Mouse (Mus musculus) ES-E14 (cell line): ENCODE data around the gene Ahctf1.

Experiments
- CHD2 ChIP-seq: IDR thresholded peaks from 2 replicates; pipeline ENCODE4 v1.6.1; 2014; ENCODE audit warnings: mild to moderate bottlenecking, low read depth, low read length, inconsistent platforms
- HCFC1 ChIP-seq: IDR thresholded peaks from 2 replicates; pipeline ENCODE4 v1.6.1; 2012; ENCODE audit warnings: low read length, inconsistent platforms, borderline replicate concordance; ENCODE audit not compliant: insufficient read depth
- MAFK ChIP-seq: IDR thresholded peaks from 2 replicates; pipeline ENCODE4 v1.6.1; 2014; ENCODE audit warnings: mild to moderate bottlenecking, low read depth, low read length, inconsistent platforms; ENCODE audit not compliant: insufficient read depth
- ZC3H11A ChIP-seq: IDR thresholded peaks from 2 replicates; pipeline ENCODE4 v1.6.1; 2012; ENCODE audit warnings: low read depth, mild to moderate bottlenecking, inconsistent platforms, low read length, borderline replicate concordance
- ZNF384 ChIP-seq: IDR thresholded peaks from 2 replicates; pipeline ENCODE4 v1.6.1; 2012; ENCODE audit warnings: low read depth, low read length, inconsistent platforms

DNA sequence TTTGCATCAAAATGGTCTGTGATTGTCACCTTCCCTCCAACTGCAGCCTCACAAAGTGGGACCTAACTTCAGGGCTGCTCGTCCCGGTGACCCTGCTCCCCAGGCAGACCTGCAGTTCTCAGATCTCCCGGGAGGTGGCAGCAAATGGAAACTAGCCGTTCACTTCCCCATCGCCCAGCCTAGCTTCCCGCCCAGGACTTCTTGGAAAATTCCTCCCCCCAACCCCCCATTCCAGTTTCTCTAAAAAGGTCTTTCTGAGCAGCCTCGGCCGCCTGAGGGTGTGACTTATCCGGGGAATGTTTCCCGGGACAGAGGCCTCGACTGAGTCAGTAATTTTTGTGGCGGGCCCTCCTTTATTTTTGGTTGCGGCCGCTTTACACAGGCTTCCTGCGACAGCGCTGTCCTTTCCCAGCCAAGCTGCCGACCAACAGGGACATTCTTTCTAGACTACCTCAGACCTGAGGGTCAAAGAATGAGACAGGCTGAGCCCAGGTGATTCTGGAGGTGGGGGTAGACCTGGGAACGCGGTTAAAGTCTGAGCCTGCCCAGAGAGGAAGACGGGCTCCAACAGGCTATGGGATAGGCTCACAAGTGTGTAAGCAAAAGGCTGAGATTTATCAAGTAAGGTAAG lies 44.4 kb upstream of the Ahctf1 start:
- TF ChIP-seq CHD2 (no peak), ZC3H11A (no peak), ZNF384 (no peak), HCFC1 (no peak), MAFK (no peak)
